24 mouse cellular contexts compared by ENCODE assay signal in genomic region chr14:122729431-122730073, GRCm38 (mm10).
DNase-seq lines count a peak whose midpoint lies in the region; ATAC-seq and TF ChIP-seq lines count a peak whose summit lies in the region.
"Had no signal": no experiment of that assay in that cellular context is flagged by ENCODE, and none has a peak within 500 bp of the region (broad histone marks: within the 10 kb centered on the region; RNA-seq: fewer than 3 reads in every experiment).

No protein-coding gene starts in this region.

- H3K27ac ChIP-seq in heart, embryonic 10.5 days: no peak overlapping the region
- no peak overlapping the region for H3K27ac ChIP-seq in limb, embryonic 11.5 days (replicated peaks; ENCODE audit: low read depth, low read length)
- no peak overlapping the region for H3K27ac ChIP-seq in limb, embryonic 10.5 days
- H3K27ac ChIP-seq in midbrain, postnatal 0 days (ENCODE audit: low read depth, low read length): no peak overlapping the region
- no peak overlapping the region for H3K27ac ChIP-seq in midbrain, embryonic 14.5 days (replicated peaks; ENCODE audit: low read depth, low read length)
- H3K27ac ChIP-seq: forebrain, embryonic 10.5 days; gastrocnemius, adult 2 months; heart, embryonic 13.5 days; hindbrain, embryonic 14.5 days had no signal

- H3K4me3 ChIP-seq in heart, embryonic 10.5 days: no peak overlapping the region
- H3K4me3 ChIP-seq in limb, embryonic 11.5 days (ENCODE audit: low read depth, low read length): no peak overlapping the region
- no peak overlapping the region for H3K4me3 ChIP-seq in limb, embryonic 10.5 days
- no peak overlapping the region for H3K4me3 ChIP-seq in midbrain, postnatal 0 days (ENCODE audit: low read depth, low read length)
- no peak overlapping the region for H3K4me3 ChIP-seq in midbrain, embryonic 14.5 days (replicated peaks; ENCODE audit: low read depth, low read length)
- H3K4me3 ChIP-seq: forebrain, embryonic 10.5 days; gastrocnemius, adult 2 months; heart, embryonic 13.5 days had no signal

- no peaks in the 10 kb centered on the region for H3K36me3 ChIP-seq in heart, embryonic 10.5 days
- H3K36me3 ChIP-seq in limb, embryonic 11.5 days (ENCODE audit: control insufficient read depth, insufficient read depth, low read length): no peaks in the 10 kb centered on the region
- H3K36me3 ChIP-seq in limb, embryonic 10.5 days: no peaks in the 10 kb centered on the region
- H3K36me3 ChIP-seq in midbrain, postnatal 0 days (ENCODE audit: insufficient read depth, low read length): no peaks in the 10 kb centered on the region
- no peaks in the 10 kb centered on the region for H3K36me3 ChIP-seq in midbrain, embryonic 14.5 days (ENCODE audit: control insufficient read depth, insufficient read depth, low read length)
- H3K36me3 ChIP-seq: forebrain, embryonic 10.5 days; heart, embryonic 13.5 days had no signal

- H3K9ac ChIP-seq in limb, embryonic 11.5 days (ENCODE audit: low read length): no peak overlapping the region
- H3K9ac ChIP-seq in midbrain, postnatal 0 days (replicated peaks; ENCODE audit: low read length, poor library complexity, severe bottlenecking): no peak overlapping the region
- H3K9ac ChIP-seq in midbrain, embryonic 14.5 days (replicated peaks; ENCODE audit: low read length): no peak overlapping the region
- H3K9ac ChIP-seq: forebrain, postnatal 0 days; heart, embryonic 13.5 days; hindbrain, embryonic 14.5 days had no signal

- 80% methylated on average over 4 of the region's 4 CpGs for WGBS in heart, embryonic 10.5 days
- WGBS in limb, embryonic 11.5 days: 84% methylated on average over 4 of the region's 4 CpGs
- WGBS in limb, embryonic 10.5 days: 90% methylated on average over 4 of the region's 4 CpGs
- WGBS in midbrain, postnatal 0 days: 48% methylated on average over 4 of the region's 4 CpGs
- WGBS in midbrain, embryonic 14.5 days: 46% methylated on average over 4 of the region's 4 CpGs

- no peaks in the 10 kb centered on the region for H3K9me3 ChIP-seq in heart, embryonic 10.5 days
- H3K9me3 ChIP-seq in limb, embryonic 11.5 days (ENCODE audit: control insufficient read depth, low read length): no peaks in the 10 kb centered on the region
- no peaks in the 10 kb centered on the region for H3K9me3 ChIP-seq in limb, embryonic 10.5 days (replicated peaks)
- H3K9me3 ChIP-seq in midbrain, postnatal 0 days (ENCODE audit: low read length): no peaks in the 10 kb centered on the region
- no peaks in the 10 kb centered on the region; the same call in 1 of the 2 replicates for H3K9me3 ChIP-seq in midbrain, embryonic 14.5 days (ENCODE audit: control insufficient read depth, low read length)
- H3K9me3 ChIP-seq: forebrain, embryonic 10.5 days; heart, embryonic 13.5 days had no signal

- H3K4me2 ChIP-seq in limb, embryonic 11.5 days (ENCODE audit: low read depth, severe bottlenecking): no peak overlapping the region
- H3K4me2 ChIP-seq in midbrain, postnatal 0 days (ENCODE audit: low read depth, low read length, poor library complexity, severe bottlenecking): no peak overlapping the region
- no peak overlapping the region for H3K4me2 ChIP-seq in midbrain, embryonic 14.5 days (ENCODE audit: low read length)
- H3K4me2 ChIP-seq: heart, embryonic 13.5 days; hindbrain, embryonic 14.5 days had no signal

- no peaks in the 10 kb centered on the region for H3K4me1 ChIP-seq in heart, embryonic 10.5 days
- no peaks in the 10 kb centered on the region for H3K4me1 ChIP-seq in limb, embryonic 11.5 days (ENCODE audit: control insufficient read depth, insufficient read depth, low read length)
- H3K4me1 ChIP-seq in limb, embryonic 10.5 days: peaks cover 6% of the 10 kb centered on the region; the same call in 1 of the 2 replicates
- no peaks in the 10 kb centered on the region for H3K4me1 ChIP-seq in midbrain, postnatal 0 days (ENCODE audit: insufficient read depth, low read length)
- H3K4me1 ChIP-seq in midbrain, embryonic 14.5 days (ENCODE audit: control insufficient read depth, insufficient read depth, low read length): no peaks in the 10 kb centered on the region
- H3K4me1 ChIP-seq: heart, embryonic 13.5 days had no signal

- no peak for TF ChIP-seq POLR2A in brain, embryonic 14.5 days (IDR thresholded peaks at IDR 0.05; ENCODE audit: borderline replicate concordance, extremely low read depth, insufficient read depth, insufficient read length, poor library complexity, severe bottlenecking)

- H3K27me3 ChIP-seq in heart, embryonic 10.5 days (ENCODE audit: insufficient read depth, poor library complexity, severe bottlenecking): no peaks in the 10 kb centered on the region
- no peaks in the 10 kb centered on the region for H3K27me3 ChIP-seq in limb, embryonic 11.5 days (ENCODE audit: control insufficient read depth, insufficient read depth, low read length)
- no peaks in the 10 kb centered on the region for H3K27me3 ChIP-seq in limb, embryonic 10.5 days (ENCODE audit: low read depth, poor library complexity, severe bottlenecking)
- H3K27me3 ChIP-seq in midbrain, postnatal 0 days (ENCODE audit: insufficient read depth, low read length): no peaks in the 10 kb centered on the region
- no peaks in the 10 kb centered on the region for H3K27me3 ChIP-seq in midbrain, embryonic 14.5 days (ENCODE audit: control insufficient read depth, insufficient read depth, low read length)
- H3K27me3 ChIP-seq: heart, embryonic 13.5 days had no signal

- DNase-seq in heart, adult 11 months: peak; percentile 19
- DNase-seq in heart, embryonic 10.5 days (ENCODE audit: low spot score): no peak
- peak; percentile 18 for DNase-seq in limb, embryonic 11.5 days (ENCODE audit: low spot score)
- no peak for DNase-seq in limb, embryonic 10.5 days (ENCODE audit: low spot score)
- peak; percentile 28 for DNase-seq in midbrain, postnatal 0 days (ENCODE audit: low spot score)
- no peak for DNase-seq in midbrain, embryonic 14.5 days
- DNase-seq in brain, embryonic 14.5 days (ENCODE audit: low read depth): peak; percentile 46
- DNase-seq in kidney, postnatal 36 days: no peak
- DNase-seq: adrenal gland, adult 8-10 months; adrenal gland, postnatal 25 days; cerebellum, adult 18-20 months; cerebellum, adult 9-10 months; cerebellum, postnatal 14 days; forebrain, postnatal 0 days; gastrocnemius, adult 2 months; gastrocnemius, postnatal 14 days; heart, adult 18-20 months; heart, postnatal 14 days; heart, postnatal 4 days had no signal

- ATAC-seq in limb, embryonic 11.5 days (ENCODE audit: insufficient number of reproducible peaks, low FRiP score, low TSS enrichment, low read depth): no peak
- no peak for ATAC-seq in midbrain, postnatal 0 days (ENCODE audit: low FRiP score)
- ATAC-seq in midbrain, embryonic 14.5 days (ENCODE audit: low FRiP score, low TSS enrichment): no peak
- ATAC-seq: activated CD4-positive, CD25-positive, alpha-beta regulatory T cell, adult 4 months; CD4-positive, CD25-positive, alpha-beta regulatory T cell, adult 4 months; forebrain, postnatal 0 days had no signal

- TF ChIP-seq CTCF in midbrain, postnatal 0 days (IDR thresholded peaks at IDR 0.05): no peak
- TF ChIP-seq CTCF in brain, embryonic 14.5 days (IDR thresholded peaks at IDR 0.05; ENCODE audit: borderline replicate concordance, extremely low read depth, insufficient read depth, insufficient read length): no peak

Comparison
In these comparisons a context has a peak if more than half of its experiments do, and no peak if none do; other contexts are left out.
1. DNase-seq: peak in heart, adult 11 months (single experiment), limb, embryonic 11.5 days (single experiment), midbrain, postnatal 0 days (single experiment) and brain, embryonic 14.5 days (single experiment); none in heart, embryonic 10.5 days (single experiment), limb, embryonic 10.5 days (single experiment), midbrain, embryonic 14.5 days (single experiment) and kidney, postnatal 36 days (0 of 2).